Mouse (Mus musculus) limb, embryonic 12.5 days (tissue): ENCODE data around the gene Macc1. TPM values are rescaled to one million over a fixed set of nuclear protein-coding genes. Genes with fewer than 3 reads are reported as not detected.

Experiments
- ATAC-seq: fragments of 200-750 bp; cut with Nextera tagmentation; 2 replicates; pipeline ENCODE4 v1.8.0; 2017; ENCODE audit warnings: low read depth, moderate TSS enrichment; ENCODE audit not compliant: insufficient number of reproducible peaks, insufficient read depth, low FRiP score, low TSS enrichment
- H3K27ac ChIP-seq: fragments of 300-500 bp; sonication (generic); 2 replicates; pipeline ENCODE4 v1.5.1; 2016; ENCODE audit warnings: mild to moderate bottlenecking, moderate library complexity
- H3K27me3 ChIP-seq: fragments of 300-500 bp; sonication (generic); 2 replicates; pipeline ENCODE4 v1.6.1; 2016; ENCODE audit warnings: mild to moderate bottlenecking, moderate library complexity
- H3K36me3 ChIP-seq: fragments of 300-500 bp; sonication (generic); 2 replicates; pipeline ENCODE4 v1.6.1; 2016; ENCODE audit warnings: mild to moderate bottlenecking, moderate library complexity
- H3K4me1 ChIP-seq: fragments of 300-500 bp; sonication (generic); replicated peaks from 2 replicates; pipeline ENCODE4 v1.6.1; 2016
- H3K4me2 ChIP-seq: fragments of 300-500 bp; sonication (generic); 2 replicates; pipeline ENCODE4 v1.6.1; 2016; ENCODE audit warnings: mild to moderate bottlenecking, moderate library complexity
- H3K4me3 ChIP-seq: fragments of 300-500 bp; sonication (generic); replicated peaks from 2 replicates; pipeline ENCODE4 v1.5.1; 2016; ENCODE audit warnings: mild to moderate bottlenecking
- H3K9ac ChIP-seq: fragments of 300-500 bp; sonication (generic); replicated peaks from 2 replicates; pipeline ENCODE4 v1.6.1; 2016; ENCODE audit warnings: mild to moderate bottlenecking, moderate library complexity
- H3K9me3 ChIP-seq: fragments of 300-500 bp; sonication (generic); 2 replicates; pipeline ENCODE4 v1.6.1; 2016; ENCODE audit warnings: mild to moderate bottlenecking, moderate library complexity
- WGBS: fragments of 180-500 bp; shearing (Covaris S2); methylation state at CpG from one replicate; pipeline ENCODE4 v1.1.7; 2016; 5-methylcytosine and 5-hydroxymethylcytosine counted together
- polyA plus RNA-seq: library from polyadenylated mRNA; unstranded; fragments of >200 nt; fragmentation: Nextera tagmentation; extraction: Ambion mirVana; gene quantifications from 2 replicates; pipeline ENCODE4 v1.2.1, GENCODE M21; 2016

The Macc1 gene
- polyA plus RNA-seq, 1 experiment from 2014 or later, result 0.78 TPM

- 83% methylated on average over 2 of the region's 2 CpGs for WGBS
- no peaks in the 10 kb centered on the region for H3K36me3 ChIP-seq
- no peak overlapping the region for H3K4me2 ChIP-seq
- ATAC-seq, result no peak
- H3K27ac ChIP-seq, result no peak overlapping the region
- H3K27me3 ChIP-seq, result no peaks in the 10 kb centered on the region
- H3K9ac ChIP-seq, result no peak overlapping the region
- H3K4me3 ChIP-seq, result no peak overlapping the region
- H3K9me3 ChIP-seq, result no peaks in the 10 kb centered on the region
- peaks cover 9% of the 10 kb centered on the region; the same call in 1 of the 2 replicates for H3K4me1 ChIP-seq
Measured at GRCm38 (mm10) chr12:119387925-119388324, 73.9 kb downstream of the Macc1 start.

GRCm38 (mm10) chr12:119390192-119390684 lies 76.2 kb downstream of the Macc1 start:
- H3K36me3 ChIP-seq, result no peaks in the 10 kb centered on the region
- ATAC-seq, result no peak; the same call in 1 of the 2 replicates
- no peak overlapping the region for H3K4me3 ChIP-seq
- H3K9ac ChIP-seq, result no peak overlapping the region
- H3K9me3 ChIP-seq, result no peaks in the 10 kb centered on the region
- H3K27me3 ChIP-seq, result no peaks in the 10 kb centered on the region
- 46% methylated on average over 3 of the region's 3 CpGs for WGBS
- no peak overlapping the region for H3K4me2 ChIP-seq
- no peak overlapping the region for H3K27ac ChIP-seq
- H3K4me1 ChIP-seq, result peaks cover 9% of the 10 kb centered on the region; the same call in 1 of the 2 replicates

GRCm38 (mm10) chr12:119398046-119398659 lies 84.1 kb downstream of the Macc1 start:
- no peak overlapping the region for H3K4me3 ChIP-seq
- ATAC-seq, result no peak
- no peaks in the 10 kb centered on the region for H3K4me1 ChIP-seq
- H3K27me3 ChIP-seq, result no peaks in the 10 kb centered on the region
- 86% methylated on average over 2 of the region's 2 CpGs for WGBS
- H3K9me3 ChIP-seq, result no peaks in the 10 kb centered on the region
- no peak overlapping the region for H3K9ac ChIP-seq
- no peak overlapping the region for H3K4me2 ChIP-seq
- no peaks in the 10 kb centered on the region for H3K36me3 ChIP-seq
- H3K27ac ChIP-seq, result no peak overlapping the region

GRCm38 (mm10) chr12:119402273-119402672 lies 88.2 kb downstream of the Macc1 start:
- 86% methylated on average over 1 of the region's 1 CpGs for WGBS
- no peaks in the 10 kb centered on the region for H3K36me3 ChIP-seq

GRCm38 (mm10) chr12:119402796-119403195 lies 88.7 kb downstream of the Macc1 start:
- Histone ChIP-seq H3K9me3 (no peaks in the 10 kb centered on the region), H3K36me3 (no peaks in the 10 kb centered on the region), H3K9ac (no peak overlapping the region), H3K27me3 (no peaks in the 10 kb centered on the region), H3K4me3 (no peak overlapping the region), H3K4me1 (no peaks in the 10 kb centered on the region), H3K27ac (0 out of 2 replicates have a peak overlapping the region, but pooled peaks have one; percentile 45), H3K4me2 (no peak overlapping the region)
- ATAC-seq, result no peak
- 56% methylated on average over 3 of the region's 3 CpGs for WGBS

More at GRCm38 (mm10) chr12:119402273-119402672, 88.2 kb downstream of the Macc1 start:
- Histone ChIP-seq H3K9me3 (no peaks in the 10 kb centered on the region), H3K4me1 (no peaks in the 10 kb centered on the region), H3K27me3 (no peaks in the 10 kb centered on the region), H3K4me2 (no peak overlapping the region), H3K27ac (no peak overlapping the region), H3K4me3 (no peak overlapping the region), H3K9ac (no peak overlapping the region)
- ATAC-seq, result no peak

- ATAC-seq, result no peak
- Histone ChIP-seq H3K9ac (no peak overlapping the region), H3K9me3 (no peaks in the 10 kb centered on the region), H3K4me1 (no peaks in the 10 kb centered on the region), H3K27me3 (no peaks in the 10 kb centered on the region), H3K27ac (no peak overlapping the region), H3K4me3 (no peak overlapping the region), H3K36me3 (no peaks in the 10 kb centered on the region), H3K4me2 (no peak overlapping the region)
- 85% methylated on average over 1 of the region's 1 CpGs for WGBS
Measured at GRCm38 (mm10) chr12:119404810-119405209, 90.7 kb downstream of the Macc1 start.

- H3K36me3 ChIP-seq, result no peaks in the 10 kb centered on the region
- no peak overlapping the region for H3K4me3 ChIP-seq
- H3K9me3 ChIP-seq, result no peaks in the 10 kb centered on the region
- no peak overlapping the region for H3K27ac ChIP-seq
- no peak overlapping the region for H3K4me2 ChIP-seq
- ATAC-seq, result no peak
- no peaks in the 10 kb centered on the region for H3K27me3 ChIP-seq
- H3K9ac ChIP-seq, result no peak overlapping the region
- H3K4me1 ChIP-seq, result no peaks in the 10 kb centered on the region
Measured at GRCm38 (mm10) chr12:119410522-119410921, 96.5 kb downstream of the Macc1 start.

- no peaks in the 10 kb centered on the region for H3K4me1 ChIP-seq
- 60% methylated on average over 2 of the region's 2 CpGs for WGBS
- no peak overlapping the region for H3K4me3 ChIP-seq
- no peak for ATAC-seq
- H3K4me2 ChIP-seq, result no peak overlapping the region
- H3K9me3 ChIP-seq, result no peaks in the 10 kb centered on the region
- no peaks in the 10 kb centered on the region for H3K36me3 ChIP-seq
- H3K9ac ChIP-seq, result no peak overlapping the region
- no peaks in the 10 kb centered on the region for H3K27me3 ChIP-seq
- no peak overlapping the region for H3K27ac ChIP-seq
Measured at GRCm38 (mm10) chr12:119410956-119411355, 96.9 kb downstream of the Macc1 start.

GRCm38 (mm10) chr12:119411982-119412381 lies 97.9 kb downstream of the Macc1 start:
- no peak for ATAC-seq
- Histone ChIP-seq H3K36me3 (no peaks in the 10 kb centered on the region), H3K4me3 (no peak overlapping the region), H3K4me2 (no peak overlapping the region), H3K27ac (no peak overlapping the region), H3K4me1 (no peaks in the 10 kb centered on the region), H3K9ac (no peak overlapping the region), H3K27me3 (no peaks in the 10 kb centered on the region), H3K9me3 (no peaks in the 10 kb centered on the region)
- 80% methylated on average over 2 of the region's 2 CpGs for WGBS

GRCm38 (mm10) chr12:119415900-119416299 lies 101.8 kb downstream of the Macc1 start:
- Histone ChIP-seq H3K4me1 (no peaks in the 10 kb centered on the region), H3K27ac (no peak overlapping the region), H3K27me3 (no peaks in the 10 kb centered on the region), H3K9me3 (no peaks in the 10 kb centered on the region), H3K36me3 (no peaks in the 10 kb centered on the region), H3K9ac (no peak overlapping the region), H3K4me2 (no peak overlapping the region), H3K4me3 (no peak overlapping the region)
- no peak for ATAC-seq
- 55% methylated on average over 2 of the region's 2 CpGs for WGBS

- Histone ChIP-seq H3K4me1 (no peaks in the 10 kb centered on the region), H3K27me3 (no peaks in the 10 kb centered on the region), H3K4me2 (no peak overlapping the region), H3K9me3 (no peaks in the 10 kb centered on the region), H3K4me3 (no peak overlapping the region), H3K36me3 (no peaks in the 10 kb centered on the region), H3K9ac (no peak overlapping the region), H3K27ac (no peak overlapping the region)
- WGBS, result 89% methylated on average over 2 of the region's 2 CpGs
- ATAC-seq, result no peak
Measured at GRCm38 (mm10) chr12:119425749-119426148, 111.7 kb downstream of the Macc1 start.
